Mouse (Mus musculus) liver, adult 2 months (tissue): ENCODE results near the gene Kcnq4. TPM values are rescaled to one million over a fixed set of nuclear protein-coding genes. Genes with fewer than 3 reads are reported as not detected.

ENCODE experiments used
- DNase-seq: peaks from one replicate; pipeline ENCODE4 v3.0.0-alpha.2; 2011; ENCODE audit warnings: low read depth, low spot score; ENCODE audit errors: extremely low read depth
- H3K27ac ChIP-seq: fragments of 200-500 bp; replicated peaks from 2 replicates; pipeline ENCODE4 v1.5.1; 2012; ENCODE audit warnings: low read depth, mild to moderate bottlenecking, control low read depth, inconsistent platforms, low read length; ENCODE audit not compliant: insufficient read depth
- H3K27me3 ChIP-seq: fragments of 200-500 bp; 2 replicates; pipeline ENCODE4 v1.6.1; 2012; ENCODE audit warnings: mild to moderate bottlenecking, moderate library complexity, low read length, inconsistent platforms; ENCODE audit not compliant: control insufficient read depth, insufficient read depth
- H3K36me3 ChIP-seq: fragments of 200-500 bp; 2 replicates; pipeline ENCODE4 v1.6.1; 2012; ENCODE audit warnings: low read length, inconsistent platforms; ENCODE audit not compliant: control insufficient read depth, insufficient read depth
- H3K4me1 ChIP-seq: fragments of 200-500 bp; 2 replicates; pipeline ENCODE4 v1.6.1; 2011; ENCODE audit warnings: low read length; ENCODE audit not compliant: control insufficient read depth, insufficient read depth
- H3K4me3 ChIP-seq: fragments of 200-500 bp; 2 replicates; pipeline ENCODE4 v1.5.1; 2011; ENCODE audit warnings: low read depth, mild to moderate bottlenecking, control low read depth, low read length, moderate library complexity; ENCODE audit not compliant: insufficient read depth
- H3K79me2 ChIP-seq: fragments of 200-500 bp; 2 replicates; pipeline ENCODE4 v1.6.1; 2012; ENCODE audit warnings: inconsistent platforms, mild to moderate bottlenecking, low read length, moderate library complexity; ENCODE audit not compliant: control insufficient read depth, insufficient read depth
- H3K9ac ChIP-seq: fragments of 200-500 bp; 2 replicates; pipeline ENCODE4 v1.6.1; 2012; ENCODE audit warnings: low read depth, mild to moderate bottlenecking, control low read depth, inconsistent platforms, low read length
- CTCF ChIP-seq: fragments of 200-500 bp; IDR thresholded peaks from 2 replicates; pipeline ENCODE4 v1.5.1; 2011; ENCODE audit warnings: low read depth, low read length, control low read depth
- POLR2A ChIP-seq: fragments of 200-500 bp; IDR thresholded peaks from 2 replicates; pipeline ENCODE4 v1.6.1; 2011; ENCODE audit warnings: low read length, control low read depth; ENCODE audit not compliant: insufficient read depth; ENCODE audit errors: extremely low read depth
- WGBS: fragments of 180-500 bp; shearing (Covaris S2); methylation state at CpG from one replicate; pipeline ENCODE4 v1.1.7; 2018; 5-methylcytosine and 5-hydroxymethylcytosine counted together
- polyA plus RNA-seq: library from polyadenylated mRNA; depleted of rRNA; stranded (reverse); fragments of >200 nt; gene quantifications from 2 replicates; pipeline ENCODE4 v1.2.3, GENCODE M21; 2012
- total RNA-seq: library from RNA; depleted of rRNA; stranded (reverse); fragments of >200 nt; gene quantifications from 2 replicates; pipeline ENCODE4 v1.2.3, GENCODE M21; 2014

Gene Kcnq4
- total and polyA plus RNA-seq, 2 experiments = 0.28 to 0.57 TPM

GRCm38 (mm10) chr4:120755801-120756200, 7.4 kb upstream of the Kcnq4 start:
- WGBS = 79% methylated on average over 5 of the region's 5 CpGs
- no peak for DNase-seq
- TF ChIP-seq CTCF (no peak), POLR2A (no peak)
- Histone ChIP-seq H3K27ac (no peak overlapping the region), H3K27me3 (no peaks in the 10 kb centered on the region), H3K4me1 (no peaks in the 10 kb centered on the region), H3K36me3 (peaks cover 27% of the 10 kb centered on the region; the same call in 1 of the 2 replicates), H3K9ac (no peak overlapping the region), H3K4me3 (no peak overlapping the region), H3K79me2 (no peaks in the 10 kb centered on the region)

GRCm38 (mm10) chr4:120755299-120755698, 6.9 kb upstream of the Kcnq4 start:
- Histone ChIP-seq H3K4me3 (no peak overlapping the region), H3K27me3 (no peaks in the 10 kb centered on the region), H3K9ac (no peak overlapping the region), H3K79me2 (no peaks in the 10 kb centered on the region), H3K36me3 (peaks cover 22% of the 10 kb centered on the region; the same call in 1 of the 2 replicates), H3K27ac (no peak overlapping the region), H3K4me1 (no peaks in the 10 kb centered on the region)
- DNase-seq = no peak
- TF ChIP-seq CTCF (peak; percentile 89), POLR2A (no peak)
- WGBS = 0% methylated on average over 1 of the region's 1 CpGs

- Histone ChIP-seq H3K4me3 (no peak overlapping the region), H3K27me3 (peaks cover 6% of the 10 kb centered on the region; the same call in 1 of the 2 replicates), H3K4me1 (0 out of 2 replicates have a peak, but pooled peaks cover 2% of the 10 kb centered on the region), H3K36me3 (no peaks in the 10 kb centered on the region), H3K9ac (no peak overlapping the region), H3K27ac (no peak overlapping the region), H3K79me2 (no peaks in the 10 kb centered on the region)
- 49% methylated on average over 2 of the region's 2 CpGs for WGBS
- DNase-seq = no peak
- TF ChIP-seq CTCF (no peak), POLR2A (no peak)
Observed at GRCm38 (mm10) chr4:120749601-120750000, 1.2 kb upstream of the Kcnq4 start.

- H3K27ac ChIP-seq = no peak overlapping the region
- 0 out of 2 replicates have a peak, but pooled peaks cover 2% of the 10 kb centered on the region for H3K4me1 ChIP-seq
- H3K4me3 ChIP-seq = peak overlapping the region; percentile 55
- DNase-seq = no peak
- no peak for TF ChIP-seq CTCF
- no peak for TF ChIP-seq POLR2A
- peak overlapping the region; percentile 31; the same call in 1 of the 2 replicates for H3K9ac ChIP-seq
- peaks cover 6% of the 10 kb centered on the region; the same call in 1 of the 2 replicates for H3K27me3 ChIP-seq
- 1% methylated on average over 75 of the region's 75 CpGs for WGBS
- no peaks in the 10 kb centered on the region for H3K36me3 ChIP-seq
- H3K79me2 ChIP-seq = no peaks in the 10 kb centered on the region
Observed at GRCm38 (mm10) chr4:120747243-120747792, 1.1 kb downstream of the Kcnq4 start.

- H3K4me1 ChIP-seq = 0 out of 2 replicates have a peak, but pooled peaks cover 2% of the 10 kb centered on the region
- H3K9ac ChIP-seq = peak overlapping the region; percentile 45
- no peak overlapping the region for H3K27ac ChIP-seq
- H3K4me3 ChIP-seq = peak overlapping the region; percentile 55
- DNase-seq = no peak
- no peaks in the 10 kb centered on the region for H3K79me2 ChIP-seq
- TF ChIP-seq CTCF (no peak), POLR2A (no peak)
- no peaks in the 10 kb centered on the region for H3K36me3 ChIP-seq
- 10% methylated on average over 49 of the region's 53 CpGs for WGBS
- H3K27me3 ChIP-seq = peaks cover 6% of the 10 kb centered on the region; the same call in 1 of the 2 replicates
Observed at GRCm38 (mm10) chr4:120746552-120747150, 1.8 kb downstream of the Kcnq4 start.
